Mouse (Mus musculus): Measurements from ENCODE around the gene Ugt1a9.

DNA sequence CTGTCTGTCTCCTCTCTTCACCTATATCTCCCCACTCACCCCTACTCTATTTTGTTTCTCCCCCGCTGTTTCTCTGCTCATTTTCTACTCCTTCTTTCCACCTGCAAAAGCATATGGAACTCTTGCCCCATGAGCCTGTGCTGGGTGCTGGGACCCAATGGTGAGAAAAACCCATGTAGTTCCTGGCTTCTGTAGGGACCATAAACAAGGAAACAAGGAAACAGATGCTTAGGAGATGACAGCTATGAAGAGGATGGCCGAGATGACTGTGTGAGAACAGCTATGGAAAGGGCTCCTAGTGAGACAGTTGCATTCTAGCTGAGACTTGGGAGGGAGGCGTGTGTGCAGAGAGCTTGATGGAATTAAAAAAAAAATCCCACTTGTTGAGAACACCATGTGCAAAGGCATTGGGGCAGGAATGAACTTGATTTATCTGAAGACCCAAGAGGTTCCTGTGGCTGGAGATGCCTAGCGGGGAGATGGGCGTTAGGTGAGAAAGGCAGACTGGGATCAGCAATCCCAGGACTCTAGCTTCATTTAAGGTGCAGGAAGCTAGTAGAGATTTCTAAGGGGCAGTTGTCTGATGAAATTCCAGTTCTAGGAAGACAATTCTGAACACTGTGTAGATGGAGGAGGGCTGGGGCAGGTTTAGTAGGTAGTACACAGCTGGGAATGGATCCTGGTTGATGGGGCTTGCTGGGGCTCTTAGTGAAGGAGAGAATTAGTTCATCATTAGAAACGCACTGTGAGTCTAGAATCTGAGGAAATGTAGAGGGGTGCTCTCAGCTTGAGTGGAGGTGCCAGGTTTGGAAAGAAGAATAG lies 160.6 kb downstream of the Ugt1a9 start:
- TF ChIP-seq CTCF (IDR thresholded peaks at IDR 0.05; ENCODE audit: low read depth) (no peak), EP300 (optimal IDR thresholded peaks at IDR 0.05) (no peak)

All from stomach, postnatal 0 days (tissue).